Mouse (Mus musculus) ES-E14 (cell line): ENCODE data around the gene Ppm1l. TPM values are rescaled to one million over a fixed set of nuclear protein-coding genes. Genes with fewer than 3 reads are reported as not detected.

Experiments
- DNase-seq: peaks from one replicate; pipeline ENCODE4 v3.0.0-alpha.2; 2013; ENCODE audit warnings: low read depth, low spot score
- H3K27ac ChIP-seq: 2 replicates; pipeline ENCODE4 v1.5.1; 2012; ENCODE audit warnings: low read depth, mild to moderate bottlenecking, low read length, moderate library complexity, mixed read lengths; ENCODE audit not compliant: poor library complexity, insufficient read depth, severe bottlenecking
- H3K36me3 ChIP-seq: 2 replicates; pipeline ENCODE4 v1.6.1; 2012; ENCODE audit warnings: mild to moderate bottlenecking, low read length, moderate library complexity, mixed read lengths; ENCODE audit not compliant: control insufficient read depth, poor library complexity, insufficient read depth, severe bottlenecking
- H3K4me1 ChIP-seq, 2 experiments: fragments of 150-350 bp in 1 of 2; sonication (generic) in 1 of 2; 2 replicates each; pipeline ENCODE4 v1.6.1; 2012; ENCODE audit warnings: low read length in 2 of 2, mild to moderate bottlenecking in 1 of 2, mixed read lengths in 1 of 2; ENCODE audit not compliant: control insufficient read depth in 2 of 2, insufficient read depth in 2 of 2, poor library complexity in 1 of 2
- H3K4me3 ChIP-seq, 2 experiments: fragments of 150-350 bp in 1 of 2; sonication (generic) in 1 of 2; 2 replicates each; pipeline ENCODE4 v1.5.1; 2012; ENCODE audit warnings: low read length in 2 of 2, low read depth in 1 of 2, mild to moderate bottlenecking in 1 of 2, mixed read lengths in 1 of 2; ENCODE audit not compliant: insufficient read depth in 1 of 2, poor library complexity in 1 of 2, severe bottlenecking in 1 of 2
- H3K9ac ChIP-seq: 2 replicates; pipeline ENCODE4 v1.6.1; 2012; ENCODE audit warnings: low read depth, mild to moderate bottlenecking, low read length, mixed read lengths; ENCODE audit not compliant: poor library complexity, insufficient read depth, severe bottlenecking
- H3K9me3 ChIP-seq: fragments of 150-350 bp; sonication (generic); 2 replicates; pipeline ENCODE4 v1.6.1; 2012; ENCODE audit warnings: low read depth, mild to moderate bottlenecking, low read length; ENCODE audit not compliant: control insufficient read depth, insufficient read depth
- CHD2 ChIP-seq: IDR thresholded peaks from 2 replicates; pipeline ENCODE4 v1.6.1; 2014; ENCODE audit warnings: mild to moderate bottlenecking, low read depth, low read length, inconsistent platforms
- HCFC1 ChIP-seq: IDR thresholded peaks from 2 replicates; pipeline ENCODE4 v1.6.1; 2012; ENCODE audit warnings: low read length, inconsistent platforms, borderline replicate concordance; ENCODE audit not compliant: insufficient read depth
- MAFK ChIP-seq: IDR thresholded peaks from 2 replicates; pipeline ENCODE4 v1.6.1; 2014; ENCODE audit warnings: mild to moderate bottlenecking, low read depth, low read length, inconsistent platforms; ENCODE audit not compliant: insufficient read depth
- ZC3H11A ChIP-seq: IDR thresholded peaks from 2 replicates; pipeline ENCODE4 v1.6.1; 2012; ENCODE audit warnings: low read depth, mild to moderate bottlenecking, inconsistent platforms, low read length, borderline replicate concordance
- ZNF384 ChIP-seq: IDR thresholded peaks from 2 replicates; pipeline ENCODE4 v1.6.1; 2012; ENCODE audit warnings: low read depth, low read length, inconsistent platforms
- in situ Hi-C, 2 experiments: fragments of 600-800 bp; cut with MboI; formaldehyde crosslinking; loops; one replicate each; pipeline ENCODE4 v1.15.1; 2025; ENCODE audit warnings: low sequenced_read_pairs in 2 of 2, inconsistent platforms in 1 of 2; ENCODE audit not compliant: unreplicated experiment in 2 of 2
- total RNA-seq: library from RNA; depleted of rRNA; stranded (reverse); fragments of 300-350 nt; gene quantifications from 2 replicates; pipeline ENCODE4 v1.2.3, GENCODE M21; 2012

Gene Ppm1l
- total RNA-seq, 1 experiment = 5.6 TPM

- Histone ChIP-seq H3K9me3 (no peaks in the 10 kb centered on the region), H3K27ac (no peak overlapping the region), H3K4me3 (peak overlapping the region; percentile 80 to 97), H3K36me3 (no peaks in the 10 kb centered on the region), H3K9ac (peak overlapping the region; percentile 90), H3K4me1 (peaks cover 2% of the 10 kb centered on the region in 2 experiments)
- peak; percentile 19 for DNase-seq
- in situ Hi-C loops = no loop called here
- TF ChIP-seq HCFC1 = no peak
- no peak for TF ChIP-seq MAFK
- no peak for TF ChIP-seq ZNF384
- no peak for TF ChIP-seq ZC3H11A
- TF ChIP-seq CHD2 = no peak
Measured at GRCm38 (mm10) chr3:69317251-69318125, 827 bp downstream of the Ppm1l start.

GRCm38 (mm10) chr3:69318131-69318951, 1.7 kb downstream of the Ppm1l start:
- H3K27ac ChIP-seq = no peak overlapping the region; the same call in 1 of the 2 replicates
- peaks cover 2% of the 10 kb centered on the region in 2 experiments for H3K4me1 ChIP-seq
- H3K4me3 ChIP-seq = peak overlapping the region; percentile 80 to 97; a peak in 2 of 4 replicates
- H3K9me3 ChIP-seq = no peaks in the 10 kb centered on the region
- TF ChIP-seq ZNF384 = no peak
- TF ChIP-seq CHD2 = no peak
- TF ChIP-seq HCFC1 = no peak
- TF ChIP-seq MAFK = no peak
- no peak for TF ChIP-seq ZC3H11A
- no peak overlapping the region for H3K9ac ChIP-seq
- DNase-seq = no peak
- in situ Hi-C loops = no loop called here
- no peaks in the 10 kb centered on the region for H3K36me3 ChIP-seq

GRCm38 (mm10) chr3:69319061-69319720, 2.5 kb downstream of the Ppm1l start:
- in situ Hi-C loops = no loop called here
- peaks cover 2% of the 10 kb centered on the region in 2 experiments for H3K4me1 ChIP-seq
- H3K4me3 ChIP-seq = no peak overlapping the region
- no peak overlapping the region for H3K27ac ChIP-seq
- TF ChIP-seq ZC3H11A (no peak), HCFC1 (no peak), MAFK (no peak), CHD2 (no peak), ZNF384 (no peak)
- no peaks in the 10 kb centered on the region for H3K36me3 ChIP-seq
- H3K9ac ChIP-seq = no peak overlapping the region
- DNase-seq = no peak
- no peaks in the 10 kb centered on the region for H3K9me3 ChIP-seq

GRCm38 (mm10) chr3:69323982-69324381, 7.3 kb downstream of the Ppm1l start:
- in situ Hi-C loops = no loop called here
- Histone ChIP-seq H3K9me3 (no peaks in the 10 kb centered on the region), H3K36me3 (no peaks in the 10 kb centered on the region), H3K4me1 (no peaks in the 10 kb centered on the region; a peak in 1 of 4 replicates), H3K27ac (no peak overlapping the region), H3K9ac (no peak overlapping the region), H3K4me3 (no peak overlapping the region)
- DNase-seq = no peak
- no peak for TF ChIP-seq ZC3H11A
- TF ChIP-seq ZNF384 = no peak
- no peak for TF ChIP-seq MAFK
- TF ChIP-seq CHD2 = no peak
- no peak for TF ChIP-seq HCFC1
